Mouse (Mus musculus) olfactory bulb, adult 2 months (tissue): ENCODE measurements around the gene Dcaf1.

Experiments
- CTCF ChIP-seq: fragments of 200-500 bp; IDR thresholded peaks from 2 replicates; pipeline ENCODE4 v1.5.1; 2012; ENCODE audit warnings: low read depth, mild to moderate bottlenecking, low read length, moderate library complexity; ENCODE audit not compliant: insufficient read depth
- POLR2A ChIP-seq: fragments of 200-500 bp; IDR thresholded peaks from 2 replicates; pipeline ENCODE4 v1.6.1; 2012; ENCODE audit warnings: mild to moderate bottlenecking, low read depth, low read length, moderate library complexity; ENCODE audit not compliant: insufficient read depth

GRCm38 (mm10) chr9:106785206-106785605, 36.5 kb upstream of the Dcaf1 start:
- no peak for TF ChIP-seq POLR2A
- TF ChIP-seq CTCF: no peak
